Mouse (Mus musculus) hindbrain, postnatal 0 days (tissue): ENCODE data around the gene Olfr1029. TPM values are rescaled to one million over a fixed set of nuclear protein-coding genes. Genes with fewer than 3 reads are reported as not detected.
A peak's percentile ranks its signal among the peaks of the same experiment; 100 is the strongest.
"Not testable (repeated sequence)": the region's sequence is repeated elsewhere in the genome, so short reads cannot be mapped to it uniquely, and the experiment has no call there.

ENCODE experiments used
- ATAC-seq: fragments of 200-750 bp; cut with Nextera tagmentation; 2 replicates; pipeline ENCODE4 v1.8.0; 2017; ENCODE audit warnings: mild to moderate bottlenecking, moderate TSS enrichment, moderate library complexity
- DNase-seq: peaks from one replicate; pipeline ENCODE4 v3.0.0-alpha.2; 2015; ENCODE audit warnings: low spot score
- H3K27ac ChIP-seq: fragments of 300-500 bp; sonication (generic); 2 replicates; pipeline ENCODE4 v1.5.1; 2014; ENCODE audit warnings: mild to moderate bottlenecking
- H3K27me3 ChIP-seq: fragments of 300-500 bp; sonication (generic); 2 replicates; pipeline ENCODE4 v1.6.1; 2014; ENCODE audit warnings: low read length, mixed read lengths; ENCODE audit not compliant: insufficient read depth
- H3K36me3 ChIP-seq: fragments of 300-500 bp; sonication (generic); 2 replicates; pipeline ENCODE4 v1.6.1; 2014; ENCODE audit warnings: low read length, mixed read lengths; ENCODE audit not compliant: insufficient read depth
- H3K4me1 ChIP-seq: fragments of 300-500 bp; sonication (generic); 2 replicates; pipeline ENCODE4 v1.6.1; 2014; ENCODE audit warnings: antibody characterized with exemption, low read length, mixed read lengths; ENCODE audit not compliant: insufficient read depth
- H3K4me2 ChIP-seq: fragments of 300-500 bp; sonication (generic); 2 replicates; pipeline ENCODE4 v1.6.1; 2014; ENCODE audit warnings: low read depth, mild to moderate bottlenecking, low read length, moderate library complexity, mixed read lengths
- H3K4me3 ChIP-seq: fragments of 300-500 bp; sonication (generic); 2 replicates; pipeline ENCODE4 v1.5.1; 2014; ENCODE audit warnings: low read length
- H3K9ac ChIP-seq: fragments of 300-500 bp; sonication (generic); replicated peaks from 2 replicates; pipeline ENCODE4 v1.6.1; 2014; ENCODE audit warnings: mild to moderate bottlenecking, low read length, moderate library complexity, mixed read lengths
- H3K9me3 ChIP-seq: fragments of 300-500 bp; sonication (generic); 2 replicates; pipeline ENCODE4 v1.6.1; 2016; ENCODE audit warnings: low read length, mixed read lengths
- CTCF ChIP-seq: IDR thresholded peaks from 2 replicates; pipeline ENCODE4 v1.5.1; 2016; ENCODE audit warnings: antibody characterized with exemption, control low read depth, low read depth
- WGBS: fragments of 180-500 bp; shearing (Covaris S2); extraction: QIAGEN DNeasy Blood & Tissue Kit; methylation state at CpG from one replicate; pipeline ENCODE4 v1.1.7; 2014; 5-methylcytosine and 5-hydroxymethylcytosine counted together
- polyA plus RNA-seq: library from polyadenylated mRNA; unstranded; fragments of >200 nt; fragmentation: Nextera tagmentation; extraction: Ambion mirVana; gene quantifications from 2 replicates; pipeline ENCODE4 v1.2.1, GENCODE M21; 2015
- total RNA-seq: library from RNA; depleted of rRNA; stranded (reverse); fragments of >200 nt; gene quantifications from 2 replicates; pipeline ENCODE4 v1.2.3, GENCODE M21; 2014; rRNA removed

Olfr1029 gene
- not detected in 2 replicates for total RNA-seq
- not detected in 2 replicates for polyA plus RNA-seq

- no peaks in the 10 kb centered on the region for H3K27me3 ChIP-seq
- H3K36me3 ChIP-seq = no peaks in the 10 kb centered on the region
- no peak within 1 kb of the TSS for H3K4me2 ChIP-seq
- no peak for TF ChIP-seq CTCF
- no peak within 1 kb of the TSS for H3K27ac ChIP-seq
- no peaks in the 10 kb centered on the region for H3K9me3 ChIP-seq
- 84% methylated on average over 2 of the region's 2 CpGs for WGBS
- H3K9ac ChIP-seq = no peak within 1 kb of the TSS
- DNase-seq (no peak), ATAC-seq (no peak)
- H3K4me3 ChIP-seq = no peak within 1 kb of the TSS
- H3K4me1 ChIP-seq = no peaks in the 10 kb centered on the region
These were observed at the start of gene Olfr1029 for GRCm38 (mm10) chr2:85973595-85973994. TSS of gene Olfr1029 (plus strand) at chr2:85973895.

GRCm38 (mm10) chr2:85950137-85950536, 23.6 kb upstream of the Olfr1029 start, which contains the start of gene Olfr1028:
TSS of gene Olfr1028 (plus strand) at chr2:85950437.
- Histone ChIP-seq H3K4me1 (no peaks in the 10 kb centered on the region), H3K4me2 (no peak within 1 kb of the TSS), H3K36me3 (no peaks in the 10 kb centered on the region), H3K4me3 (no peak within 1 kb of the TSS), H3K9me3 (no peaks in the 10 kb centered on the region), H3K9ac (no peak within 1 kb of the TSS), H3K27me3 (no peaks in the 10 kb centered on the region), H3K27ac (no peak within 1 kb of the TSS)
- ATAC-seq (no peak), DNase-seq (no peak)
- WGBS = 64% methylated on average over 1 of the region's 1 CpGs
- no peak for TF ChIP-seq CTCF

- Histone ChIP-seq H3K9ac (no peak within 1 kb of the TSS), H3K36me3 (no peaks in the 10 kb centered on the region), H3K4me2 (no peak within 1 kb of the TSS), H3K27ac (no peak within 1 kb of the TSS), H3K9me3 (no peaks in the 10 kb centered on the region), H3K27me3 (no peaks in the 10 kb centered on the region), H3K4me1 (no peaks in the 10 kb centered on the region), H3K4me3 (no peak within 1 kb of the TSS)
- ATAC-seq (no peak), DNase-seq (no peak)
- WGBS = 74% methylated on average over 1 of the region's 1 CpGs
- no peak for TF ChIP-seq CTCF
These were observed 5.3 kb downstream of the Olfr1029 start, which contains the start of gene Olfr1030 for GRCm38 (mm10) chr2:85978976-85979375. TSS of gene Olfr1030 (plus strand) at chr2:85979276.

- 60% methylated on average over 3 of the region's 3 CpGs for WGBS
- TF ChIP-seq CTCF = no peak
- Histone ChIP-seq H3K4me1 (no peaks in the 10 kb centered on the region), H3K9ac (no peak within 1 kb of the TSS), H3K27me3 (no peaks in the 10 kb centered on the region), H3K36me3 (no peaks in the 10 kb centered on the region), H3K9me3 (no peaks in the 10 kb centered on the region), H3K4me2 (no peak within 1 kb of the TSS), H3K27ac (no peak within 1 kb of the TSS), H3K4me3 (no peak within 1 kb of the TSS)
- no peak for DNase-seq
- no peak for ATAC-seq
These were observed 16.3 kb downstream of the Olfr1029 start, which contains the start of gene Olfr1031 for GRCm38 (mm10) chr2:85990004-85990403. TSS of gene Olfr1031 (plus strand) at chr2:85990304.

GRCm38 (mm10) chr2:86005240-86005639, 31.5 kb downstream of the Olfr1029 start, which contains the start of gene Olfr1032:
TSS of gene Olfr1032 (plus strand) at chr2:86005540.
- no peak for TF ChIP-seq CTCF
- H3K9me3 ChIP-seq = no peaks in the 10 kb centered on the region
- no peaks in the 10 kb centered on the region for H3K27me3 ChIP-seq
- no peaks in the 10 kb centered on the region for H3K36me3 ChIP-seq
- WGBS = 89% methylated on average over 7 of the region's 7 CpGs
- H3K9ac ChIP-seq = no peak within 1 kb of the TSS
- H3K4me3 ChIP-seq = no peak within 1 kb of the TSS
- no peaks in the 10 kb centered on the region for H3K4me1 ChIP-seq
- no peak within 1 kb of the TSS for H3K4me2 ChIP-seq
- ATAC-seq = no peak
- no peak for DNase-seq
- no peak within 1 kb of the TSS for H3K27ac ChIP-seq

GRCm38 (mm10) chr2:86020406-86020805, 46.7 kb downstream of the Olfr1029 start, which contains the start of gene Olfr1033:
TSS of gene Olfr1033 (plus strand) at chr2:86020633.
- not testable (repeated sequence) for H3K4me1 ChIP-seq, H3K9me3 ChIP-seq, H3K27ac ChIP-seq, H3K36me3 ChIP-seq, H3K9ac ChIP-seq, ATAC-seq, H3K27me3 ChIP-seq
- H3K4me3 ChIP-seq = peak within 1 kb of the TSS; percentile 33
- 1% methylated on average over 10 of the region's 11 CpGs for WGBS
- H3K4me2 ChIP-seq = peak within 1 kb of the TSS; percentile 51; the same call in 1 of the 2 replicates
- DNase-seq = peak; percentile 30

GRCm38 (mm10) chr2:86021518-86021917, 47.8 kb downstream of the Olfr1029 start:
- not testable (repeated sequence) for H3K4me2 ChIP-seq, H3K27ac ChIP-seq, DNase-seq, H3K36me3 ChIP-seq, ATAC-seq, H3K4me1 ChIP-seq, H3K9ac ChIP-seq, H3K4me3 ChIP-seq, H3K9me3 ChIP-seq, H3K27me3 ChIP-seq
- WGBS = 50% methylated on average over 3 of the region's 9 CpGs

Other genes with a start within 250 kb of the Olfr1029 start
- gene Olfr1012, start 211.1 kb upstream of the Olfr1029 start, total RNA-seq = not detected in 2 replicates
- gene Olfr1012, start 211.1 kb upstream of the Olfr1029 start, polyA plus RNA-seq = not detected in 2 replicates
- gene Olfr1013, start 206.8 kb upstream of the Olfr1029 start, total RNA-seq = not detected in 2 replicates
- not detected in 2 replicates for gene Olfr1013, start 206.8 kb upstream of the Olfr1029 start, polyA plus RNA-seq
- gene Olfr1014, start 201.2 kb upstream of the Olfr1029 start, total RNA-seq = not detected in 2 replicates
- not detected in 2 replicates for gene Olfr1014, start 201.2 kb upstream of the Olfr1029 start, polyA plus RNA-seq
- gene Olfr1015, start 191.9 kb upstream of the Olfr1029 start, total RNA-seq = not detected in 2 replicates
- not detected in 2 replicates for gene Olfr1015, start 191.9 kb upstream of the Olfr1029 start, polyA plus RNA-seq
- not detected in 2 replicates for gene Olfr1016, start 171.4 kb upstream of the Olfr1029 start, total RNA-seq
- gene Olfr1016, start 171.4 kb upstream of the Olfr1029 start, polyA plus RNA-seq = not detected in 2 replicates
- gene Olfr1018, start 155.4 kb upstream of the Olfr1029 start, total RNA-seq = not detected in 2 replicates
- not detected in 2 replicates for gene Olfr1018, start 155.4 kb upstream of the Olfr1029 start, polyA plus RNA-seq
- not detected in 2 replicates for gene Olfr1019, start 128.4 kb upstream of the Olfr1029 start, total RNA-seq
- gene Olfr1019, start 128.4 kb upstream of the Olfr1029 start, polyA plus RNA-seq = not detected in 2 replicates
- not detected in 2 replicates for gene Olfr1020, start 126.9 kb upstream of the Olfr1029 start, total RNA-seq
- not detected in 2 replicates for gene Olfr1020, start 126.9 kb upstream of the Olfr1029 start, polyA plus RNA-seq
- not detected in 2 replicates for gene Olfr1022, start 105.3 kb upstream of the Olfr1029 start, total RNA-seq
- not detected in 2 replicates for gene Olfr1022, start 105.3 kb upstream of the Olfr1029 start, polyA plus RNA-seq
- not detected in 2 replicates for gene Olfr1023, start 88.3 kb upstream of the Olfr1029 start, total RNA-seq
- not detected in 2 replicates for gene Olfr1023, start 88.3 kb upstream of the Olfr1029 start, polyA plus RNA-seq
- not detected in 2 replicates for gene Olfr1024, start 68.8 kb upstream of the Olfr1029 start, total RNA-seq
- gene Olfr1024, start 68.8 kb upstream of the Olfr1029 start, polyA plus RNA-seq = not detected in 2 replicates
- gene Olfr1025-ps1, start 58.7 kb upstream of the Olfr1029 start, total RNA-seq = not detected in 2 replicates
- gene Olfr1025-ps1, start 58.7 kb upstream of the Olfr1029 start, polyA plus RNA-seq = not detected in 2 replicates
- not detected in 2 replicates for gene Olfr1026, start 52.3 kb upstream of the Olfr1029 start, total RNA-seq
- not detected in 2 replicates for gene Olfr1026, start 52.3 kb upstream of the Olfr1029 start, polyA plus RNA-seq
- gene Olfr1028, start 23.5 kb upstream of the Olfr1029 start, total RNA-seq = not detected in 2 replicates
- not detected in 2 replicates for gene Olfr1028, start 23.5 kb upstream of the Olfr1029 start, polyA plus RNA-seq
- gene Olfr1030, start 5.4 kb downstream of the Olfr1029 start, total RNA-seq = not detected in 2 replicates
- gene Olfr1030, start 5.4 kb downstream of the Olfr1029 start, polyA plus RNA-seq = not detected in 2 replicates
- gene Olfr1031, start 16.4 kb downstream of the Olfr1029 start, total RNA-seq = not detected in 2 replicates
- gene Olfr1031, start 16.4 kb downstream of the Olfr1029 start, polyA plus RNA-seq = not detected in 2 replicates
- gene Olfr1032, start 31.6 kb downstream of the Olfr1029 start, total RNA-seq = not detected in 2 replicates
- gene Olfr1032, start 31.6 kb downstream of the Olfr1029 start, polyA plus RNA-seq = not detected in 2 replicates
- gene Olfr1033, start 46.7 kb downstream of the Olfr1029 start, total RNA-seq = 0.21 and 1.1 TPM in 2 replicates
- gene Olfr1033, start 46.7 kb downstream of the Olfr1029 start, polyA plus RNA-seq = 0.29 and 1.6 TPM in 2 replicates
- gene Olfr1034, start 72.0 kb downstream of the Olfr1029 start, total RNA-seq = 0.05 TPM in 1 of 2 replicates, not detected in the other
- 0.04 TPM in 1 of 2 replicates, not detected in the other for gene Olfr1034, start 72.0 kb downstream of the Olfr1029 start, polyA plus RNA-seq
- gene Olfr1036, start 100.1 kb downstream of the Olfr1029 start, total RNA-seq = not detected in 2 replicates
- not detected in 2 replicates for gene Olfr1036, start 100.1 kb downstream of the Olfr1029 start, polyA plus RNA-seq
- not detected in 2 replicates for gene Olfr1037, start 113.5 kb downstream of the Olfr1029 start, total RNA-seq
- not detected in 2 replicates for gene Olfr1037, start 113.5 kb downstream of the Olfr1029 start, polyA plus RNA-seq
- not detected in 2 replicates for gene Olfr1039, start 162.0 kb downstream of the Olfr1029 start, total RNA-seq
- gene Olfr1039, start 162.0 kb downstream of the Olfr1029 start, polyA plus RNA-seq = not detected in 2 replicates
- not detected in 2 replicates for gene Olfr1040, start 172.8 kb downstream of the Olfr1029 start, total RNA-seq
- not detected in 2 replicates for gene Olfr1040, start 172.8 kb downstream of the Olfr1029 start, polyA plus RNA-seq
- not detected in 2 replicates for gene Olfr1042, start 187.9 kb downstream of the Olfr1029 start, total RNA-seq
- not detected in 2 replicates for gene Olfr1042, start 187.9 kb downstream of the Olfr1029 start, polyA plus RNA-seq
- not detected in 2 replicates for gene Olfr1043, start 193.6 kb downstream of the Olfr1029 start, total RNA-seq
- gene Olfr1043, start 193.6 kb downstream of the Olfr1029 start, polyA plus RNA-seq = not detected in 2 replicates
- gene Olfr1044, start 203.9 kb downstream of the Olfr1029 start, total RNA-seq = not detected in 2 replicates
- not detected in 2 replicates for gene Olfr1044, start 203.9 kb downstream of the Olfr1029 start, polyA plus RNA-seq
- gene Olfr52, start 211.8 kb downstream of the Olfr1029 start, total RNA-seq = not detected in 2 replicates
- not detected in 2 replicates for gene Olfr52, start 211.8 kb downstream of the Olfr1029 start, polyA plus RNA-seq
- gene Olfr1045, start 229.1 kb downstream of the Olfr1029 start, total RNA-seq = not detected in 2 replicates
- not detected in 2 replicates for gene Olfr1045, start 229.1 kb downstream of the Olfr1029 start, polyA plus RNA-seq
- not detected in 2 replicates for gene Olfr1046, start 245.4 kb downstream of the Olfr1029 start, total RNA-seq
- gene Olfr1046, start 245.4 kb downstream of the Olfr1029 start, polyA plus RNA-seq = not detected in 2 replicates